Mouse (Mus musculus) heart, embryonic 11.5 days (tissue): Measurements from ENCODE around the gene Sec24a. TPM values are rescaled to one million over a fixed set of nuclear protein-coding genes. Genes with fewer than 3 reads are reported as not detected.
A peak's percentile ranks its signal among the peaks of the same experiment; 100 is the strongest.
"Not testable (repeated sequence)": the region's sequence is repeated elsewhere in the genome, so short reads cannot be mapped to it uniquely, and the experiment has no call there.

Experiments
- ATAC-seq: fragments of 200-750 bp; cut with Nextera tagmentation; replicated peaks from 2 replicates; pipeline ENCODE4 v1.8.0; 2017; ENCODE audit warnings: moderate library complexity; ENCODE audit not compliant: insufficient number of reproducible peaks, low FRiP score, low TSS enrichment
- H3K27ac ChIP-seq: fragments of 300-500 bp; sonication (generic); 2 replicates; pipeline ENCODE4 v1.5.1; 2014; ENCODE audit warnings: mild to moderate bottlenecking, low read depth, low read length
- H3K27me3 ChIP-seq: fragments of 300-500 bp; sonication (generic); 2 replicates; pipeline ENCODE4 v1.6.1; 2014; ENCODE audit warnings: mild to moderate bottlenecking, low read length, mixed read lengths; ENCODE audit not compliant: control insufficient read depth, insufficient read depth
- H3K36me3 ChIP-seq: fragments of 300-500 bp; sonication (generic); 2 replicates; pipeline ENCODE4 v1.6.1; 2014; ENCODE audit warnings: mild to moderate bottlenecking, low read length, moderate library complexity, mixed read lengths; ENCODE audit not compliant: control insufficient read depth, insufficient read depth
- H3K4me1 ChIP-seq: fragments of 300-500 bp; sonication (generic); 2 replicates; pipeline ENCODE4 v1.6.1; 2014; ENCODE audit warnings: low read length; ENCODE audit not compliant: control insufficient read depth, insufficient read depth
- H3K4me2 ChIP-seq: fragments of 300-500 bp; sonication (generic); 2 replicates; pipeline ENCODE4 v1.6.1; 2014; ENCODE audit warnings: mild to moderate bottlenecking, moderate library complexity
- H3K4me3 ChIP-seq: fragments of 300-500 bp; sonication (generic); 2 replicates; pipeline ENCODE4 v1.5.1; 2014; ENCODE audit warnings: low read depth, low read length
- H3K9ac ChIP-seq: fragments of 300-500 bp; sonication (generic); 2 replicates; pipeline ENCODE4 v1.6.1; 2014; ENCODE audit warnings: mild to moderate bottlenecking, low read depth, low read length, moderate library complexity
- H3K9me3 ChIP-seq: fragments of 300-500 bp; sonication (generic); replicated peaks from 2 replicates; pipeline ENCODE4 v1.6.1; 2016; ENCODE audit warnings: low read length; ENCODE audit not compliant: control insufficient read depth
- WGBS: fragments of 180-500 bp; shearing (Covaris S2); extraction: QIAGEN DNeasy Blood & Tissue Kit; methylation state at CpG from one replicate; pipeline ENCODE4 v1.1.7; 2014; ENCODE audit not compliant: insufficient replicate concordance; 5-methylcytosine and 5-hydroxymethylcytosine counted together
- polyA plus RNA-seq: library from polyadenylated mRNA; unstranded; fragments of >200 nt; fragmentation: Nextera tagmentation; extraction: Ambion mirVana; gene quantifications from 2 replicates; pipeline ENCODE4 v1.2.1, GENCODE M21; 2014

Sec24a gene
- polyA plus RNA-seq, 1 experiment from 2014 or later = 14.5 TPM

DNA sequence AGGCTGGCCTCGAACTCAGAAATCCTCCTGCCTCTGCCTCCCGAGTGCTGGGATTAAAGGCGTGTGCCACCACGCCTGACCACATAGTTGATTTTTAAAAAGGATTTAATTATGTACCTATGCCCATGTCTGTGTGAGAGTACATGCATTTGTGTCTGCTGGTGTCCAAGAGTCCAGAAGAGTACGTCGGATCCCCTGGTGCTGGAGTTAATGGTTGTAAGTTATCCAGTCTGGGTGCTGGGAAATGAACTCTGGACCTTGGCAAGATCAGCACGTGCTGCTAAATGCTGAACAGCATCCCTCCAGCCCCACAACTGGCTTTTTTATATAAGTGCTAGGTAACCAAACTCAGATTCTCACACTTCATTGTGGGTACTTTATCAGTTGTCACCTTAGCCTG, 92.6 kb downstream of the Sec24a start:
- no peak overlapping the region for H3K27ac ChIP-seq
- no peak for ATAC-seq
- 88% methylated on average over 7 of the region's 7 CpGs for WGBS
- no peaks in the 10 kb centered on the region for H3K36me3 ChIP-seq
- H3K4me3 ChIP-seq = no peak overlapping the region
- H3K9me3 ChIP-seq = no peaks in the 10 kb centered on the region
- no peaks in the 10 kb centered on the region for H3K27me3 ChIP-seq
- H3K4me1 ChIP-seq = no peaks in the 10 kb centered on the region
- no peak overlapping the region for H3K4me2 ChIP-seq
- no peak overlapping the region for H3K9ac ChIP-seq

DNA sequence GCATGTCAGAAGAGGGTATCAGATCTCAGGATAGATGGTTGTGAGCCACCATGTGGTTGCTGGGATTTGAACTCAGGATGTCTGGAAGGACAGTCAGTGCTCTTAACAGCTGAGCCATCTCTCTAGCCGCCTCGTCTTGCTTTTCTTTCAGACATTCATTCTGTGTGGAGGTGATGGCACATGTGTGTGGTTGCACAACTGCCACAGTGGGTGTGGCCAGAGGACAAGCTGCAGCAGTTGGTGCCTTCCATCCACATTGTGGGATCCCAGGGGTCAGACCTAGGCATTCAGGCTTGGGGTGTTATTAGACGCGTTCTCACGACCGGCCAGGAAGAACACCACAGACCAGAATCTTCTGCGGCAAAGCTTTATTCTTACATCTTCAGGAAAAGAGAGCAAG, 98.7 kb downstream of the Sec24a start:
- ATAC-seq, H3K4me3 ChIP-seq, H3K27ac ChIP-seq, H3K4me1 ChIP-seq, H3K4me2 ChIP-seq, H3K27me3 ChIP-seq, H3K36me3 ChIP-seq, H3K9me3 ChIP-seq, H3K9ac ChIP-seq: not testable (repeated sequence)
- 88% methylated on average over 7 of the region's 7 CpGs for whole genome bisulfite sequencing

DNA sequence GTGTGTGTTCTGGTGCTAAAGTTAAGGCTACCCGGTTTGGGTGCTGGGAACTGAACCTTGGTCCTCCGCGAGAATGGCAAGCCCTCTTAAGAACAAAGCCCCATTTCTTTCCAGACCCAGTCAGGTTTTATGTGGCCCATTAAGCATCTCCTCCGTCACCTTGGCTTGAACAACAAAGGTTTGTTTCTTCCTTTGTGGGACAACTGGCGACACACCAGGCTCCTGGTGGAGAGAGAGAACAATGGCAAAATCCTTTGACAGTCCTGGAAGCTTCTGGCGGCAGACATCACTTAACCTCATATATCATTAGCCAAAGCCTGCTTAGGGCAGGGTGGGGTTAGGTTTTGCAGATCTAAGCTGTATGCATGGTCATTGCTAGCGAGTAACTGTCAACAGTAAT, 100.8 kb downstream of the Sec24a start:
- Histone ChIP-seq H3K9ac (no peak overlapping the region), H3K4me1 (no peaks in the 10 kb centered on the region), H3K27me3 (no peaks in the 10 kb centered on the region), H3K36me3 (no peaks in the 10 kb centered on the region), H3K9me3 (no peaks in the 10 kb centered on the region), H3K4me3 (no peak overlapping the region), H3K27ac (no peak overlapping the region), H3K4me2 (no peak overlapping the region)
- 80% methylated on average over 7 of the region's 7 CpGs for WGBS
- ATAC-seq = no peak

DNA sequence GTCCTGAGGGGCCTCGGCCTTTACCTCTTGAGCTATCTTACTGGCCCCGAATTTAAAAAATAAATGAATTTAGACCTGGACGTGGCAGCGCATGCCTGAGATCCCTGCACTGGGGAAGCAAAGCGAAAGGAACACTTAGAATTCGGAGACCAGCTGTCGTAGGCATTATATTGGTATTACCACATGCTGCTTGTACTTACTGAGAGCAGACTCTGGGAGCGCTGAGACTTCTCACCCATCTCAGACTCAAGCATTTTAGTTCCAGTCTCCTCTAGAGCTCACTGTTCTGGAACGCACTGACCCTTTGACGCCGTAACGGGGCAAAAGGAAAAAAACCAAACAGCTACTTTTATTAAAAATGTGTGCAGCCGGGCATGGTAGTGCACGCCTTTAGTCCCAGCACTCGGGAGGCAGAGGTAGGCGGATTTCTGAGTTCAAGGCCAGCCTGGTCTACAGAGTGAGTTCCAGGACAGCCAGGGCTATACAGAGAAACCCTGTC, 101.5 kb downstream of the Sec24a start:
- 81% methylated on average over 16 of the region's 16 CpGs for WGBS
- Histone ChIP-seq H3K4me1 (0 out of 2 replicates have a peak, but pooled peaks cover under 1% of the 10 kb centered on the region), H3K27me3 (no peaks in the 10 kb centered on the region), H3K36me3 (no peaks in the 10 kb centered on the region), H3K27ac (no peak overlapping the region), H3K4me2 (no peak overlapping the region), H3K9me3 (no peaks in the 10 kb centered on the region), H3K4me3 (no peak overlapping the region), H3K9ac (no peak overlapping the region)
- ATAC-seq = no peak

DNA sequence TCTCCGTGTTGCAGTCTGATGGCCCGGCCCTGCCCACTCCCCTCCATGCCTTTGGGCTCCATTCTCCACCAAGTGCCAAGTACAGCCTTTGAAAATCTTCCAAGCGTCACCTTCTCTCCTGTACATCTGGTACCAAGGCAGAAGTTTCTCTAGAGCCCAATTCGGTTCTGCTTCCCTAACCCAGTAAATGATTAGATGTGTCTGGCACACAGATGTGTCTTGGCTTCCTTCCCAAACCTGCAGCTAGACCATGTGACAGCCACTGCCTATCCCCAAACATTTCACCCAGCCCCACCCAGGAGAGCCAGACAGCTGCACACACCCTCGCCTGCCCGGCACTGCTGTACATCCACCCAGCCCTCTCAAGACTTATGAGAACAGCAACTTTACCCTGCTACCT, 104.7 kb downstream of the Sec24a start:
- Histone ChIP-seq H3K9ac (no peak overlapping the region), H3K4me1 (0 out of 2 replicates have a peak, but pooled peaks cover 2% of the 10 kb centered on the region), H3K4me2 (no peak overlapping the region), H3K9me3 (no peaks in the 10 kb centered on the region), H3K27ac (no peak overlapping the region), H3K27me3 (no peaks in the 10 kb centered on the region), H3K36me3 (no peaks in the 10 kb centered on the region), H3K4me3 (no peak overlapping the region)
- no peak for ATAC-seq
- WGBS = 73% methylated on average over 6 of the region's 6 CpGs

DNA sequence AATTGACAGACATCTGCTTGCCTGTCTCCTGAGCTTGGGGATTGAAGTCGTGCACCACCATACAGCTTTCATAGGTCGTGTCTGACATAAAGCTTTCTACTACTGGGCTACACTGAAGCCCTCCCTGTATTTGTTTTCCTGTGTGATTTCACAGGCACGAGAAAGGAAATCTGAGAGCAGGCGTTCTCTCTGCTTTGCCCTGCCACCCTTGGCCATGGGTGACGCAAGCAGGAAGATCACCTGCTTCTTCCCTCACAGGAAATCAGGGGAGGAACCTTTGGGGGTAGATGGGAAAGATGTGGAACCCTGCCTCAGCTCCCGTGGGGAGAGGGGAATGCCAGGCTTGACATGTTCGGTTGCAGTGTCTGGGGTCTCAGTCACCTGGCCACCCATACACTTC, 105.1 kb downstream of the Sec24a start:
- no peak overlapping the region for H3K27ac ChIP-seq
- no peaks in the 10 kb centered on the region for H3K27me3 ChIP-seq
- no peaks in the 10 kb centered on the region for H3K36me3 ChIP-seq
- no peak overlapping the region for H3K4me3 ChIP-seq
- 0 out of 2 replicates have a peak, but pooled peaks cover 2% of the 10 kb centered on the region for H3K4me1 ChIP-seq
- 55% methylated on average over 7 of the region's 7 CpGs for WGBS
- H3K9me3 ChIP-seq = no peaks in the 10 kb centered on the region
- ATAC-seq = no peak
- no peak overlapping the region for H3K4me2 ChIP-seq
- no peak overlapping the region for H3K9ac ChIP-seq

DNA sequence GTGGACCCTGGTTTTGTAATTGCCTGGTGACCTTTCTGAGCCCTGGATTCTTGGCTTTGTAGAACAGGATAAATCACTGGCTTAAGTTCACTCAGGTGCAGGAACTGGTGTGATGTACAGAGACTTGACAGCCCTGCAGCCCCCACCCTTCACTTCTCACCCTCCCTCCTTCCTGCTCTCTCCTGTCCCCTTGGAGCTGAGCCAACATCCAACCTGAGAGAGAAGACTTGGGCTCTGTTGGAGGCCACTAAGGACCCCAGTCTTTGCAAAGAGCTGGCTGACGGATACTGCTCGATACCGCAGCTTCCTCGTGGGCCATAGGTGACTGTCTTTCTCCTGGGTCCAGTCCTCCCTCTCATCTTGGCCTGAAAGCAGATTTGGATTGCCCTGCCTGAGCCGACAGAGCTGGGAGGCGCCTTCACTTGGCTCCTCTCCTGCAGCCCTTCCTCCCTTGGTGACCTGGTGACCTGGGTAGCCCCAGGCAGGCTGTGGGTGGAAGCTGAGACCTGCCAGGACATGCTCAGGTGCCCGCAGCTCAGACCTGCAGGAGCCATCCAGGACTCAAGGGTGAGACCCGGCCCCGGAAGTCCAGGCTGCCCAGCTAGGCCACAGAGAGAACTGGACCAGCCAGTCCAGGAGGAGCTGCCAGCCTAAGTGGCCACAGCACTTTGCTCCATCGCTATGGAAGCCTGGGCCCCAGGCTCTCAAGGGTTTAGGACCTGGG, 106.5 kb downstream of the Sec24a start:
- no peaks in the 10 kb centered on the region for H3K36me3 ChIP-seq
- ATAC-seq = no peak
- H3K27ac ChIP-seq = peak overlapping the region; percentile 19; the same call in 1 of the 2 replicates
- H3K27me3 ChIP-seq = no peaks in the 10 kb centered on the region
- no peaks in the 10 kb centered on the region for H3K9me3 ChIP-seq
- H3K9ac ChIP-seq = no peak overlapping the region
- no peak overlapping the region for H3K4me2 ChIP-seq
- WGBS = 80% methylated on average over 10 of the region's 10 CpGs
- 0 out of 2 replicates have a peak, but pooled peaks cover 2% of the 10 kb centered on the region for H3K4me1 ChIP-seq
- H3K4me3 ChIP-seq = no peak overlapping the region

DNA sequence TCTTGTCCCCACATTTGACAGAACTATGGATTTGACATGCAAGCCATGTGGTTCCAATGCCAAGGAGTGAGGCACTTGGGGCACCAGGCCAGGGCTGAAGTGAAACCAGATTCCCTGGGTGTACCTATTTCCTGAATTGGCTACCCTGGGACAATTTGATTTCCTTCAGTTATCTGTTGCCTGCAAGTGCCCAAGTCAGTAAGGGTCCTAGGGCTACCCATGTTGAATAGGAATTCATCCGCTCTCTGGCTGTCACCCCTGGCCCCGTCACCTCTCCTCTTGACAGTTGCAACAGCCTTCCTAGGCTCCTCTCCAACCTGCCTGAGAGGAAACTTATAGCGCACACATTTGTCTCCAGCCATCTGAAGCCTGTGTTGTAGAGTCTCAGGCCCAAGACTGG, 108.5 kb downstream of the Sec24a start:
- no peak for ATAC-seq
- Histone ChIP-seq H3K27me3 (0 out of 2 replicates have a peak, but pooled peaks cover 3% of the 10 kb centered on the region), H3K4me2 (no peak overlapping the region), H3K4me3 (no peak overlapping the region), H3K9ac (no peak overlapping the region), H3K9me3 (no peaks in the 10 kb centered on the region), H3K36me3 (no peaks in the 10 kb centered on the region), H3K4me1 (peaks cover 9% of the 10 kb centered on the region; the same call in 1 of the 2 replicates), H3K27ac (no peak overlapping the region)
- 79% methylated on average over 3 of the region's 3 CpGs for WGBS

DNA sequence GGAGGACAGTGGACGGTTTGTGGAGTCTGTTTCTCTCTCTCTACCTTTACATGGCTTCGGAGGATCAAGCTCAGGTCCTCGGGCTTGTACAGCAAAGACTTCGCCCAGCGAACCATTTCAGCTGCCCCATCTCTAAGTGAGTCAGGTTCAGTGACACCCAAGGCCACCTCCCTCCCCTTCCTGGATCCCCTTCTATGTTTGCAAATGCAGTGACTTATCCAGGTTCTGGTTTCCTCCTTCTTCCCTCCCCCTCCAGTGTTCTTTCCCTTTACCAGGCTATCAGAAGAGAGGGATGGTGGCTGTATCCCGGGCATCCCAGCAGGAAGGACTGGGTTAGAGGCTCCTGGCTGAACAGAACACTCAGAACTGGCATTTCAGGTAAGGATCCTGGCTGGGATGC, 109.7 kb downstream of the Sec24a start:
- ATAC-seq = no peak
- Histone ChIP-seq H3K27ac (no peak overlapping the region), H3K4me1 (peaks cover 19% of the 10 kb centered on the region), H3K4me3 (no peak overlapping the region), H3K9me3 (no peaks in the 10 kb centered on the region), H3K9ac (no peak overlapping the region), H3K36me3 (no peaks in the 10 kb centered on the region), H3K27me3 (0 out of 2 replicates have a peak, but pooled peaks cover 5% of the 10 kb centered on the region), H3K4me2 (no peak overlapping the region)
- 83% methylated on average over 6 of the region's 6 CpGs for WGBS
